Mouse (Mus musculus) liver, postnatal 0 days (tissue): ENCODE measurements around the gene Oprm1. TPM values are rescaled to one million over a fixed set of nuclear protein-coding genes. Genes with fewer than 3 reads are reported as not detected.

Experiments used
- ATAC-seq: fragments of 200-750 bp; cut with Nextera tagmentation; 2 replicates; pipeline ENCODE4 v1.8.0; 2017; ENCODE audit warnings: mild to moderate bottlenecking, moderate library complexity
- DNase-seq: peaks from one replicate; pipeline ENCODE4 v3.0.0-alpha.2; 2016
- H3K27ac ChIP-seq: fragments of 300-500 bp; sonication (generic); 2 replicates; pipeline ENCODE4 v1.5.1; 2014; ENCODE audit warnings: antibody characterized with exemption, moderate library complexity, mild to moderate bottlenecking, low read depth
- H3K27me3 ChIP-seq: fragments of 300-500 bp; sonication (generic); 2 replicates; pipeline ENCODE4 v1.6.1; 2014; ENCODE audit warnings: low read length, control low read depth, mixed read lengths; ENCODE audit not compliant: insufficient read depth
- H3K36me3 ChIP-seq: fragments of 300-500 bp; sonication (generic); replicated peaks from 2 replicates; pipeline ENCODE4 v1.6.1; 2014; ENCODE audit warnings: mild to moderate bottlenecking, control low read depth, low read length, moderate library complexity, mixed read lengths; ENCODE audit not compliant: insufficient read depth
- H3K4me1 ChIP-seq: fragments of 300-500 bp; sonication (generic); 2 replicates; pipeline ENCODE4 v1.6.1; 2014; ENCODE audit warnings: antibody characterized with exemption, mild to moderate bottlenecking, control low read depth; ENCODE audit not compliant: insufficient read depth
- H3K4me2 ChIP-seq: fragments of 300-500 bp; sonication (generic); 2 replicates; pipeline ENCODE4 v1.6.1; 2014; ENCODE audit warnings: low read depth, mild to moderate bottlenecking, low read length, moderate library complexity, mixed read lengths
- H3K4me3 ChIP-seq: fragments of 300-500 bp; sonication (generic); 2 replicates; pipeline ENCODE4 v1.5.1; 2014; ENCODE audit warnings: low read depth, low read length
- H3K9ac ChIP-seq: fragments of 300-500 bp; sonication (generic); replicated peaks from 2 replicates; pipeline ENCODE4 v1.6.1; 2014; ENCODE audit warnings: mild to moderate bottlenecking, moderate library complexity
- H3K9me3 ChIP-seq: fragments of 300-500 bp; sonication (generic); 2 replicates; pipeline ENCODE4 v1.6.1; 2016; ENCODE audit warnings: mild to moderate bottlenecking, control low read depth, low read length, mixed read lengths
- CTCF ChIP-seq: sonication (generic); IDR thresholded peaks from 2 replicates; pipeline ENCODE4 v1.5.1; 2016; ENCODE audit warnings: antibody characterized with exemption, low read depth
- EP300 ChIP-seq: IDR thresholded peaks from 2 replicates; pipeline ENCODE4 v1.6.1; 2016; ENCODE audit warnings: antibody characterized with exemption, low read depth, mild to moderate bottlenecking
- WGBS: fragments of 180-500 bp; shearing (Covaris S2); extraction: QIAGEN DNeasy Blood & Tissue Kit; methylation state at CpG from one replicate; pipeline ENCODE4 v1.1.7; 2014; ENCODE audit not compliant: insufficient replicate concordance; 5-methylcytosine and 5-hydroxymethylcytosine counted together
- polyA plus RNA-seq: library from polyadenylated mRNA; unstranded; fragments of >200 nt; fragmentation: Nextera tagmentation; extraction: Ambion mirVana; gene quantifications from 2 replicates; pipeline ENCODE4 v1.2.1, GENCODE M21; 2015

The Oprm1 gene
- polyA plus RNA-seq, 1 experiment from 2014 or later, result not detected

DNA sequence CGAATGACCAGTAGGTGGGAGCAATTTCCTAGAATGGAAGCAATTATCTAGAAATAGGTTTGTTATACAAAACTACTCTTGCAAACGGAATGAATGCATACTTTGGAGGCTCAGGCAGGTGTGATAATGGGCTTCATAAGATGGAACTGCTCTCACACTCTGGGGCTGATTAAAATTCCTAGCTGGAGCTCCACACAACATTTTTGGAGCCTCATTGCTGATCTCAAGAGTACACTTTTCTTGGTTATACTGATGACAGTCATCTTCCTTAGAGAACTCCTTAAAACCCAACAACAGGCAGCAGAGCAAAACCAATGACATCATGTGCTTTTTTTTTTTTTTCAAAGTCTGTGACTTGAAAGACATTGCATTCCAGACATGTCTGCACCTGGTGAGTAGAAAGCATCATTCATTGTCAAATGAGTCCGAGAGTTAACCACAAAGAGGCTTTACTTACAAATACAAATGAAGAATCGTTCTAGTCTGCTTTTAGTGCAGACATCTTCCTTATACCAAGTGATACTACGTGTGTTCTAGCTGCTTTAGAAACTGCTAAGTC lies 246.8 kb downstream of the Oprm1 start:
- Histone ChIP-seq H3K4me3 (no peak overlapping the region), H3K9me3 (no peaks in the 10 kb centered on the region; the same call in 1 of the 2 replicates), H3K36me3 (no peaks in the 10 kb centered on the region), H3K27me3 (no peaks in the 10 kb centered on the region), H3K4me1 (no peaks in the 10 kb centered on the region), H3K9ac (no peak overlapping the region), H3K27ac (no peak overlapping the region), H3K4me2 (no peak overlapping the region)
- ATAC-seq, result no peak
- 59% methylated on average over 5 of the region's 5 CpGs for WGBS
- no peak for TF ChIP-seq CTCF
- no peak for TF ChIP-seq EP300
- DNase-seq, result no peak

DNA sequence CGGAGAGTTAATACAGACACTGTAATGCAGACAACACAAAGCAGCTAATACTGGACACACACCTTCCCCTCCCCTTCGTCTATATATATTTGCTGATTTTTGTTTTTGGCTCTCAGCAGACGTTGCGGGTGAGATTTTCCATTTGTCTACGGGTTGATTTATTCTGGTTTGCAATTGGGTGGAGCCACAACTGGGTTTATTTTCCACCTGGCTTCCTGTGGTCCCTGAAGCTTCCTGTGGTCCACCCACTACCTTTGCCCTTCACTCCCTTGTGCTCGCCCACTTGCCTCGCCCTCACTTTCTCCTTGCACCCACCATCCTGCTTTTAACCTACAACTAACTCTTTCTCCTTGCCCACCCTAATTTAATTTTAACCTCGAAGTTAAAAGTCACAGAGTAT lies 252.2 kb downstream of the Oprm1 start:
- H3K4me3 ChIP-seq, result no peak overlapping the region
- H3K4me1 ChIP-seq, result no peaks in the 10 kb centered on the region
- no peak overlapping the region for H3K4me2 ChIP-seq
- no peak overlapping the region for H3K27ac ChIP-seq
- H3K36me3 ChIP-seq, result no peaks in the 10 kb centered on the region
- no peaks in the 10 kb centered on the region for H3K27me3 ChIP-seq
- H3K9me3 ChIP-seq, result no peaks in the 10 kb centered on the region; the same call in 1 of the 2 replicates
- ATAC-seq (no peak), DNase-seq (no peak)
- 62% methylated on average over 8 of the region's 8 CpGs for WGBS
- TF ChIP-seq EP300, result no peak
- no peak for TF ChIP-seq CTCF
- no peak overlapping the region for H3K9ac ChIP-seq

DNA sequence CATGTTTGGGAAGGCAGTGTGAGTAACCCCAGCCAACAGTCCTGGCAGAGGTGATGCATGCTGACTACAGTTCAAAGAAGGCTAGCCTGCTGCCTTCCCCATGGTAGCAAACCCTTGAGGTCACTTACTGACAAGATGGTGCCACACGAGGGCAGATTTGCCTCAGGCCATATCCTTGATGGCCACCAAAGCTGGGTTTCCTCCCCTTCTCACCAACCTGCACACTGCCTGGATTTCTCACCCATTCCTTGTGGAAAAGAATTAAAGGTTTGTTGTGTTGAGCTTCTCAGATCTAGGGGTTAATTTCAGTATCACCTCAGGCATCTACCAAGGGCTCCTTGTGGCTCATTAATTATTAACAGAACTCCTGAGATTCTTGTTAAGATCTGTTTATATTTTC lies 256.9 kb downstream of the Oprm1 start:
- H3K27ac ChIP-seq, result no peak overlapping the region
- no peaks in the 10 kb centered on the region for H3K27me3 ChIP-seq
- TF ChIP-seq CTCF, result peak; percentile 35
- no peak for TF ChIP-seq EP300
- no peaks in the 10 kb centered on the region for H3K4me1 ChIP-seq
- no peak overlapping the region for H3K4me3 ChIP-seq
- H3K9me3 ChIP-seq, result no peaks in the 10 kb centered on the region
- H3K9ac ChIP-seq, result no peak overlapping the region
- DNase-seq, result no peak
- no peak overlapping the region for H3K4me2 ChIP-seq
- no peak for ATAC-seq
- 39% methylated on average over 1 of the region's 1 CpGs for WGBS
- H3K36me3 ChIP-seq, result no peaks in the 10 kb centered on the region

DNA sequence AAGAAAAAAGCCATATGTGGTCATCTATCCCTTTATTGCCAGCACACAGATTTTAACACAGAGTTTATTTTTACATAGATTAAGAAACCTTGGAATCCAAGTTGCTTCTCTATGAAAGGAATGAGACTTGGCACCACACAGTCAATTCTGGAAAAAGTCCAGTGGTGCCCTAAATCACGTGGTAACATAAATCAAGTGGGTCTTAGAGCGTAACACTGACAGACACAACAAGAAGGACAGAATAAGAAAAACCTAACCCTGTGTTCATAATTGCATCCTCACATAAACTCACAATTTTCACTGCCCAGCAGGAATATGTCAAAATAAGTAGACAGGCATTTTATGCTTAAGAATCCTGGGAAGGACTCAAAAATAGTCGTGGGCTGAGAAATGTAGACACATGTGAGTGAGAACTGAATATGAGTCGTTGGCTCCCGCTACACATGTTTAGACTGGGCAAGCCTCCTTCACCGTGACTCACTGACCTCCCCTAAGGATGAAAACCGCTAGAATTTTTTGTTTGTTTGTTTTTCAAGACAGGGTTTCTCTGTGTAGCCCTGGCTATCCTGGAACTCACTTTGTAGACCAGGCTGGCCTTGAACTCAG lies 261.6 kb downstream of the Oprm1 start:
- ATAC-seq (no peak), DNase-seq (no peak)
- no peaks in the 10 kb centered on the region for H3K4me1 ChIP-seq
- H3K4me2 ChIP-seq, result no peak overlapping the region
- TF ChIP-seq CTCF, result no peak
- TF ChIP-seq EP300, result no peak
- no peak overlapping the region for H3K27ac ChIP-seq
- H3K36me3 ChIP-seq, result no peaks in the 10 kb centered on the region
- no peak overlapping the region for H3K4me3 ChIP-seq
- H3K27me3 ChIP-seq, result no peaks in the 10 kb centered on the region
- no peaks in the 10 kb centered on the region for H3K9me3 ChIP-seq
- no peak overlapping the region for H3K9ac ChIP-seq
- WGBS, result 76% methylated on average over 7 of the region's 7 CpGs

DNA sequence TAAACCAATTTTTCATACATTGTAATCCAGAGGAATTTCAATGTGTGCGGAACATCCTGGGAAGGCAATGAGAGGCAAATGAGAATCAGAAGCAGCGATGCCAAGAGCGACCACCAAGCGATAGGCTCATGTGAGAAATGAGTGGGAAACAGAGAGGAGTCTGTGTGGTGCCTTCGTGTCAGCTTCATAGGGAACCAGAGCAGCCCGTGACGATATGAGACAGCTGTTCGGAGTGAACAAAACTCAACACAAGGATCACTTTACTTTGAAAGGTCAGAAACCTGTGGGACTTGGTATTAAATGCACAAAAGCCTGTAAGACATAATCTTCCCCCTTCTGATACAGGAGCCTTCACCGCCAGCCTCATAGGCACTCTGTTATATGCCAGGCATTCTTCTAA lies 262.2 kb downstream of the Oprm1 start:
- no peak overlapping the region for H3K9ac ChIP-seq
- no peaks in the 10 kb centered on the region for H3K9me3 ChIP-seq
- no peak overlapping the region for H3K27ac ChIP-seq
- H3K4me2 ChIP-seq, result no peak overlapping the region
- DNase-seq (no peak), ATAC-seq (no peak)
- TF ChIP-seq CTCF (no peak), EP300 (no peak)
- no peaks in the 10 kb centered on the region for H3K27me3 ChIP-seq
- no peak overlapping the region for H3K4me3 ChIP-seq
- H3K4me1 ChIP-seq, result no peaks in the 10 kb centered on the region
- WGBS, result 91% methylated on average over 9 of the region's 9 CpGs
- H3K36me3 ChIP-seq, result no peaks in the 10 kb centered on the region

DNA sequence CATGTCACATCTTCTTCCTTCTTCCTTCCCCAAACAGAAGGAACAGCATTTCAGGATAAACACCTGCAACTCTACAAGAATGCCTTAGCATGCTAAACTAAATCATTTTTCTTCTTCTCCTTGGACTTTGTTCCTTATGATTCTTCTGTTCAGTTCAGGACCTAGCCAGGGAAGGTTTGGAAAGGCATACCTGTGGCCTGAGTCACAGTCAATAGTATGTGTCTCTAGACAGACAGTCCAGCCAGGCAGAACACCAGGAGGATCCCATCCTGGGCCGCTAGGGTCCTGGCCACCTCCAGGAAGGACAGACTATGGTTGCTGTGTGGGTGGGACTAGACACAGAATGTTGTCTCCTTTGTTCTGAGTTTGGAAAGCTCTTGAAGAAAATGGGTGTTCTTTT lies 266.7 kb downstream of the Oprm1 start:
- H3K27ac ChIP-seq, result no peak overlapping the region
- H3K4me3 ChIP-seq, result no peak overlapping the region
- no peaks in the 10 kb centered on the region for H3K9me3 ChIP-seq
- H3K27me3 ChIP-seq, result no peaks in the 10 kb centered on the region
- H3K4me2 ChIP-seq, result no peak overlapping the region
- no peak for TF ChIP-seq EP300
- TF ChIP-seq CTCF, result no peak
- no peak overlapping the region for H3K9ac ChIP-seq
- H3K36me3 ChIP-seq, result no peaks in the 10 kb centered on the region
- no peaks in the 10 kb centered on the region for H3K4me1 ChIP-seq
- WGBS, result 74% methylated on average over 1 of the region's 1 CpGs
- DNase-seq (no peak), ATAC-seq (no peak)
